Mouse (Mus musculus): ENCODE measurements around the gene Ap3m1. TPM values are rescaled to one million over a fixed set of nuclear protein-coding genes. Genes with fewer than 3 reads are reported as not detected.
A peak's percentile ranks its signal among the peaks of the same experiment; 100 is the strongest.

The Ap3m1 gene
- polyA plus RNA-seq, 1 experiment, result not detected

- Histone ChIP-seq H3K4me3 (ENCODE audit: insufficient read depth, low read depth, low read length) (no peak overlapping the region), H3K4me1 (ENCODE audit: control insufficient read depth, insufficient read depth, low read length) (no peaks in the 10 kb centered on the region), H3K27ac (ENCODE audit: insufficient read depth, low read depth, low read length) (no peak overlapping the region)
- 60% methylated on average over 7 of the region's 7 CpGs for WGBS
- no peak for TF ChIP-seq CTCF (IDR thresholded peaks at IDR 0.05; ENCODE audit: insufficient read depth, low read depth, low read length)
- no peak for TF ChIP-seq POLR2A (IDR thresholded peaks at IDR 0.05; ENCODE audit: insufficient read depth, low read depth, low read length)
These were observed 1.3 kb upstream of the Ap3m1 start for GRCm38 (mm10) chr14:21053586-21053985.

- TF ChIP-seq CTCF (IDR thresholded peaks at IDR 0.05; ENCODE audit: insufficient read depth, low read depth, low read length) (no peak), POLR2A (IDR thresholded peaks at IDR 0.05; ENCODE audit: insufficient read depth, low read depth, low read length) (no peak)
- H3K4me1 ChIP-seq (ENCODE audit: control insufficient read depth, insufficient read depth, low read length), result no peaks in the 10 kb centered on the region
These were observed 843 bp upstream of the Ap3m1 start for GRCm38 (mm10) chr14:21053151-21053550.

GRCm38 (mm10) chr14:21052781-21053130 is 448 bp upstream of the Ap3m1 start:
- peak overlapping the region; percentile 1; the same call in 1 of the 2 replicates for H3K27ac ChIP-seq (ENCODE audit: insufficient read depth, low read depth, low read length)
- WGBS, result under 1% methylated on average over 25 of the region's 25 CpGs
- TF ChIP-seq POLR2A (IDR thresholded peaks at IDR 0.05; ENCODE audit: insufficient read depth, low read depth, low read length) (no peak), CTCF (IDR thresholded peaks at IDR 0.05; ENCODE audit: insufficient read depth, low read depth, low read length) (peak; percentile 25; the same call in 1 of the 2 replicates)
- H3K4me3 ChIP-seq (ENCODE audit: insufficient read depth, low read depth, low read length), result peak overlapping the region; percentile 77
- H3K4me1 ChIP-seq (ENCODE audit: control insufficient read depth, insufficient read depth, low read length), result no peaks in the 10 kb centered on the region

More at GRCm38 (mm10) chr14:21053151-21053550, 843 bp upstream of the Ap3m1 start:
- no peak overlapping the region for H3K27ac ChIP-seq (ENCODE audit: insufficient read depth, low read depth, low read length)
- 4% methylated on average over 8 of the region's 8 CpGs for WGBS
- H3K4me3 ChIP-seq (ENCODE audit: insufficient read depth, low read depth, low read length), result peak overlapping the region; percentile 77

GRCm38 (mm10) chr14:21051380-21052111 is 762 bp downstream of the Ap3m1 start:
- Histone ChIP-seq H3K27ac (ENCODE audit: insufficient read depth, low read depth, low read length) (peak overlapping the region; percentile 95; the same call in 1 of the 2 replicates), H3K4me3 (ENCODE audit: insufficient read depth, low read depth, low read length) (peak overlapping the region; percentile 77), H3K4me1 (ENCODE audit: control insufficient read depth, insufficient read depth, low read length) (no peaks in the 10 kb centered on the region)
- WGBS, result 3% methylated on average over 28 of the region's 28 CpGs
- no peak for TF ChIP-seq CTCF (IDR thresholded peaks at IDR 0.05; ENCODE audit: insufficient read depth, low read depth, low read length)
- no peak for TF ChIP-seq POLR2A (IDR thresholded peaks at IDR 0.05; ENCODE audit: insufficient read depth, low read depth, low read length)

GRCm38 (mm10) chr14:21050734-21051133 is 1.6 kb downstream of the Ap3m1 start:
- no peak for TF ChIP-seq POLR2A (IDR thresholded peaks at IDR 0.05; ENCODE audit: insufficient read depth, low read depth, low read length)
- no peak for TF ChIP-seq CTCF (IDR thresholded peaks at IDR 0.05; ENCODE audit: insufficient read depth, low read depth, low read length)

GRCm38 (mm10) chr14:21048879-21049278 is 3.4 kb downstream of the Ap3m1 start:
- H3K4me3 ChIP-seq (ENCODE audit: insufficient read depth, low read depth, low read length), result no peak overlapping the region
- H3K27ac ChIP-seq (ENCODE audit: insufficient read depth, low read depth, low read length), result no peak overlapping the region
- TF ChIP-seq CTCF (IDR thresholded peaks at IDR 0.05; ENCODE audit: insufficient read depth, low read depth, low read length), result no peak
- TF ChIP-seq POLR2A (IDR thresholded peaks at IDR 0.05; ENCODE audit: insufficient read depth, low read depth, low read length), result no peak
- H3K4me1 ChIP-seq (ENCODE audit: control insufficient read depth, insufficient read depth, low read length), result no peaks in the 10 kb centered on the region

More at GRCm38 (mm10) chr14:21050734-21051133, 1.6 kb downstream of the Ap3m1 start:
- no peak overlapping the region for H3K4me3 ChIP-seq (ENCODE audit: insufficient read depth, low read depth, low read length)
- H3K27ac ChIP-seq (ENCODE audit: insufficient read depth, low read depth, low read length), result no peak overlapping the region
- 78% methylated on average over 3 of the region's 3 CpGs for WGBS
- H3K4me1 ChIP-seq (ENCODE audit: control insufficient read depth, insufficient read depth, low read length), result no peaks in the 10 kb centered on the region

GRCm38 (mm10) chr14:21047840-21048239 is 4.5 kb downstream of the Ap3m1 start:
- Histone ChIP-seq H3K4me3 (ENCODE audit: insufficient read depth, low read depth, low read length) (no peak overlapping the region), H3K27ac (ENCODE audit: insufficient read depth, low read depth, low read length) (no peak overlapping the region), H3K4me1 (ENCODE audit: control insufficient read depth, insufficient read depth, low read length) (no peaks in the 10 kb centered on the region)
- 68% methylated on average over 2 of the region's 2 CpGs for WGBS
- TF ChIP-seq POLR2A (IDR thresholded peaks at IDR 0.05; ENCODE audit: insufficient read depth, low read depth, low read length), result no peak
- no peak for TF ChIP-seq CTCF (IDR thresholded peaks at IDR 0.05; ENCODE audit: insufficient read depth, low read depth, low read length)

GRCm38 (mm10) chr14:21039623-21040022 is 12.7 kb downstream of the Ap3m1 start:
- H3K4me1 ChIP-seq (ENCODE audit: control insufficient read depth, insufficient read depth, low read length), result no peaks in the 10 kb centered on the region; the same call in 1 of the 2 replicates
- TF ChIP-seq CTCF (IDR thresholded peaks at IDR 0.05; ENCODE audit: insufficient read depth, low read depth, low read length), result no peak
- no peak for TF ChIP-seq POLR2A (IDR thresholded peaks at IDR 0.05; ENCODE audit: insufficient read depth, low read depth, low read length)
- no peak overlapping the region for H3K4me3 ChIP-seq (ENCODE audit: insufficient read depth, low read depth, low read length)
- 87% methylated on average over 4 of the region's 4 CpGs for WGBS
- H3K27ac ChIP-seq (ENCODE audit: insufficient read depth, low read depth, low read length), result no peak overlapping the region

GRCm38 (mm10) chr14:21039077-21039476 is 13.2 kb downstream of the Ap3m1 start:
- Histone ChIP-seq H3K4me1 (ENCODE audit: control insufficient read depth, insufficient read depth, low read length) (no peaks in the 10 kb centered on the region; the same call in 1 of the 2 replicates), H3K27ac (ENCODE audit: insufficient read depth, low read depth, low read length) (no peak overlapping the region), H3K4me3 (ENCODE audit: insufficient read depth, low read depth, low read length) (no peak overlapping the region)
- 88% methylated on average over 12 of the region's 12 CpGs for WGBS
- TF ChIP-seq POLR2A (IDR thresholded peaks at IDR 0.05; ENCODE audit: insufficient read depth, low read depth, low read length) (no peak), CTCF (IDR thresholded peaks at IDR 0.05; ENCODE audit: insufficient read depth, low read depth, low read length) (no peak)

Data from olfactory bulb, adult 2 months (tissue).